Mouse (Mus musculus) kidney, embryonic 14.5 days (tissue): ENCODE results near the gene Lcmt1. TPM values are rescaled to one million over a fixed set of nuclear protein-coding genes. Genes with fewer than 3 reads are reported as not detected.
A peak's percentile ranks its signal among the peaks of the same experiment; 100 is the strongest.

ENCODE experiments used
- ATAC-seq: fragments of 200-750 bp; cut with Nextera tagmentation; 2 replicates; pipeline ENCODE4 v1.8.0; 2017; ENCODE audit warnings: moderate number of reproducible peaks, mild to moderate bottlenecking, moderate TSS enrichment, moderate library complexity; ENCODE audit not compliant: low FRiP score, low TSS enrichment
- H3K27ac ChIP-seq: fragments of 300-500 bp; sonication (generic); 2 replicates; pipeline ENCODE4 v1.5.1; 2014; ENCODE audit warnings: low read depth, mild to moderate bottlenecking, low read length, moderate library complexity, mixed read lengths
- H3K27me3 ChIP-seq: fragments of 300-500 bp; sonication (generic); 2 replicates; pipeline ENCODE4 v1.6.1; 2014; ENCODE audit warnings: mild to moderate bottlenecking, low read length; ENCODE audit not compliant: control insufficient read depth, insufficient read depth
- H3K36me3 ChIP-seq: fragments of 300-500 bp; sonication (generic); 2 replicates; pipeline ENCODE4 v1.6.1; 2014; ENCODE audit warnings: low read length, mixed read lengths; ENCODE audit not compliant: control insufficient read depth, insufficient read depth
- H3K4me1 ChIP-seq: fragments of 300-500 bp; sonication (generic); 2 replicates; pipeline ENCODE4 v1.6.1; 2014; ENCODE audit warnings: low read length, mixed read lengths; ENCODE audit not compliant: control insufficient read depth, insufficient read depth
- H3K4me2 ChIP-seq: fragments of 300-500 bp; sonication (generic); replicated peaks from 2 replicates; pipeline ENCODE4 v1.6.1; 2014; ENCODE audit warnings: low read depth, mild to moderate bottlenecking, low read length
- H3K4me3 ChIP-seq: fragments of 300-500 bp; sonication (generic); 2 replicates; pipeline ENCODE4 v1.5.1; 2014; ENCODE audit warnings: mild to moderate bottlenecking, low read length
- H3K9ac ChIP-seq: fragments of 300-500 bp; sonication (generic); 2 replicates; pipeline ENCODE4 v1.6.1; 2014; ENCODE audit warnings: low read depth, mild to moderate bottlenecking, low read length, moderate library complexity
- H3K9me3 ChIP-seq: fragments of 300-500 bp; sonication (generic); 2 replicates; pipeline ENCODE4 v1.6.1; 2016; ENCODE audit warnings: low read length; ENCODE audit not compliant: control insufficient read depth
- WGBS: fragments of 180-500 bp; shearing (Covaris S2); extraction: QIAGEN DNeasy Blood & Tissue Kit; methylation state at CpG from one replicate; pipeline ENCODE4 v1.1.7; 2014; 5-methylcytosine and 5-hydroxymethylcytosine counted together
- polyA plus RNA-seq: library from polyadenylated mRNA; unstranded; fragments of >200 nt; fragmentation: Nextera tagmentation; extraction: Ambion mirVana; gene quantifications from 2 replicates; pipeline ENCODE4 v1.2.1, GENCODE M21; 2014

The Lcmt1 gene
- polyA plus RNA-seq, result 61.3 and 66.4 TPM in 2 replicates

DNA sequence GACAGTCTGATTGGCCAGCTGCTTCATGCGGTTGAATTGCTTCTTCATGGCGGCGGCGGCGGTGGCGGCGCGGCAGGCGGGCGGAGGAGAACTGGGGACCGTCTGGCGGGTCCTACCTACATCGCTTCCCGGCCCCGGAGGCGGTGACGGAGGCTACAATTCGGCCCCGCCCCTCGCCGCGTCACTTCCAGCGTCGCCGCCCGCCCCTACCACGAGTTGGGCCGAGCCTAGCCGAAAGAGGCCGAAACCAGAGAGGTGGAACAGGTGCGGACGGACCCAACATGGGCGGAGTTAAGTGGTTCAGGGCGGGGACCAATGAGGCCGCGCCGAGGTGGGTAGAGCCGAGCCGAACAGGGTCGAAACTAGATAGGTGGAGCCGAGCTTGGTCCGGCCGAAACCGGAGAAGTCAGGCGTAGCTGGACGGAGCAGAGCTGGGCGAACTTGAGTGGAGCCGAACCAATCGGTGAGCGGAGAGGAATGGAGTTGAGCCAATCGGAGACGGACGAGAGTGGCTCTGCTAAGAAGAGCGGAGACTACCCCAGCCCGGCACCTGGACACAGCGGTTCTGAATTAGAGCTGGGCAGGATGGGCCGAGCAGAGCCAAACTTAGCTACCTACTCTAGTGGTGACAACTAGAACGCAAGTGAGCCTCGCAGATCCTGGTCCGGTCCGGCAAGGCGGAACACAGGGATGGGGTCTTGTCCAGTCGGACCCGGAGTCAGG is at the start of gene Lcmt1, which contains the start of gene Arhgap17:
Gene Lcmt1 (plus strand): TSS at position 26 of the 723 bp plus-strand sequence.
Gene Arhgap17 (minus strand): TSS at position 157 of the 723 bp plus-strand sequence.
- H3K9ac ChIP-seq, result peak within 1 kb of the TSS; percentile 89
- WGBS, result under 1% methylated on average over 56 of the region's 64 CpGs
- peak within 1 kb of the TSS; percentile 80 for H3K4me3 ChIP-seq
- peaks cover 16% of the 10 kb centered on the region for H3K4me1 ChIP-seq
- no peaks in the 10 kb centered on the region for H3K27me3 ChIP-seq
- no peaks in the 10 kb centered on the region for H3K9me3 ChIP-seq
- peak within 1 kb of the TSS; percentile 43 for H3K27ac ChIP-seq
- no peaks in the 10 kb centered on the region for H3K36me3 ChIP-seq
- peak; percentile 98 for ATAC-seq
- peak within 1 kb of the TSS; percentile 55 for H3K4me2 ChIP-seq

- WGBS, result 84% methylated on average over 13 of the region's 13 CpGs
- H3K36me3 ChIP-seq, result peaks cover 64% of the 10 kb centered on the region
- no peaks in the 10 kb centered on the region for H3K4me1 ChIP-seq
- H3K4me2 ChIP-seq, result no peak overlapping the region
- ATAC-seq, result no peak
- no peak overlapping the region for H3K4me3 ChIP-seq
- no peaks in the 10 kb centered on the region for H3K27me3 ChIP-seq
- no peak overlapping the region for H3K9ac ChIP-seq
- no peaks in the 10 kb centered on the region for H3K9me3 ChIP-seq
- no peak overlapping the region for H3K27ac ChIP-seq
Observed at GRCm38 (mm10) chr7:123322452-123323121, 47.0 kb upstream of the Lcmt1 start.

DNA sequence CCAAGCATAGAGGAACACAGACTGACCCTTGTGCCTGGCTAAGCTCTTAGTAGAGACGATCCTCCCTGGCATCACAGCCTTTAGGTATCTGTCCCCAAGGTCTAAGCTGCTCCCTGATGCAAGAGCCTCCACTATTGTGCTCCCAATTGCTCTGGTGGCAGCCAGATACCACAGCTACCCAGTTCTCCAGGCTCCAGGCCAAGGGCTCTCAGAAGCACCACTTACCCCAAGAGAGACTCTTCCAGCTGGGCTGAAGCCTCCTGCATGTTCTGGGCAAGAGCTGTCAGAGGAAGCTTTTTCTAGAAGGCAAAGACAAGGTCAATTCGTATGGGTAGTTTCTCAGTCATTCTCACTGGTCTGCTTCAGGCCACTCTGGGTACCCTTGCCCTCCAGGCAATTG is 46.2 kb upstream of the Lcmt1 start:
- Histone ChIP-seq H3K4me3 (no peak overlapping the region), H3K9me3 (no peaks in the 10 kb centered on the region), H3K27ac (no peak overlapping the region), H3K4me2 (no peak overlapping the region), H3K36me3 (peaks cover 65% of the 10 kb centered on the region), H3K9ac (no peak overlapping the region), H3K27me3 (no peaks in the 10 kb centered on the region), H3K4me1 (no peaks in the 10 kb centered on the region)
- no peak for ATAC-seq
- 94% methylated on average over 2 of the region's 2 CpGs for WGBS

DNA sequence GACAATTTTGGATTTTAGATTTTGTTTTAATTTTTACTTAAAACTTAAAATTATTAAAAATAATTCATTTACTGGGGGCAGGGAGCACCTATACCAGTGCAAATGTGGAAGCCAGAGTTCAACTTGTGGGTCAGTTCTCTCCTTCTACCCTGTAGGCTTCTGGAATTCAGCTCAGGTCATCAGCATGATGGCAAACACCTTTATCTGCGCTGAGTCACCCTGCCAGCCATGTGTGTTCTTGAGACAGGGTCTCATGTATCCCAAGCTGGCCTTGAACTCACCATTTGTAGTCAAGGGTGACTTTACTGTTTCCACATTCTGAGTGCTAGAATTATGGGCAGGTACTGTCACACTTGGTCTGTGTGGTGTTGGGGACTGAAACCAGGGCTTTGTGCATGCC is 45.5 kb upstream of the Lcmt1 start:
- Histone ChIP-seq H3K27me3 (no peaks in the 10 kb centered on the region), H3K36me3 (peaks cover 63% of the 10 kb centered on the region), H3K9me3 (no peaks in the 10 kb centered on the region), H3K4me2 (no peak overlapping the region), H3K27ac (no peak overlapping the region), H3K9ac (no peak overlapping the region), H3K4me3 (no peak overlapping the region), H3K4me1 (no peaks in the 10 kb centered on the region)
- ATAC-seq, result no peak
- 95% methylated on average over 1 of the region's 1 CpGs for WGBS

GRCm38 (mm10) chr7:123326062-123326461 is 43.5 kb upstream of the Lcmt1 start:
- H3K4me3 ChIP-seq, result no peak overlapping the region
- no peak overlapping the region for H3K27ac ChIP-seq
- H3K27me3 ChIP-seq, result no peaks in the 10 kb centered on the region
- no peak overlapping the region for H3K9ac ChIP-seq
- 96% methylated on average over 5 of the region's 5 CpGs for WGBS
- H3K4me1 ChIP-seq, result no peaks in the 10 kb centered on the region
- H3K36me3 ChIP-seq, result peaks cover 48% of the 10 kb centered on the region
- no peaks in the 10 kb centered on the region for H3K9me3 ChIP-seq
- H3K4me2 ChIP-seq, result no peak overlapping the region
- no peak for ATAC-seq

DNA sequence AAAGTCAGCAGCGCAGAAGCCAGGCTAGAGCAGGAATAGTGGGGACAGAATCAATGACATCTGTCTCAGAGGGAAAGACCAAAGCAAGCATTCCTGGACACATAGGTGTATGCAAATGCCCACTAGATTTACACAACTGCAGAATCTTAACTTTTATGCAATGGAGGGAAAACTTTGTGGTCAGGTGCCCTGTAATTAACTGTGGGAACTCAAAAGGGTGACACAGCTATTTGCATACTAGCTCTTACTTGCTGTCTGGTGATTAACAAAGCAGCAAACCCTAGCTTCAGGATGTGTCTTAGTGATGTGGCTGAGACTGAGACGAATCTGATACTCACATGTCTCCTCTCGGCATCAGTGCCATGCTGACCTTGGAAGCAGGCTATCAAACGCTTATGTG is 42.7 kb upstream of the Lcmt1 start:
- ATAC-seq, result no peak
- 75% methylated on average over 4 of the region's 4 CpGs for WGBS
- no peak overlapping the region for H3K4me2 ChIP-seq

GRCm38 (mm10) chr7:123327909-123328308 is 41.7 kb upstream of the Lcmt1 start:
- Histone ChIP-seq H3K4me3 (no peak overlapping the region), H3K27ac (no peak overlapping the region), H3K27me3 (no peaks in the 10 kb centered on the region), H3K4me2 (no peak overlapping the region), H3K4me1 (no peaks in the 10 kb centered on the region), H3K9me3 (no peaks in the 10 kb centered on the region), H3K9ac (no peak overlapping the region), H3K36me3 (peaks cover 34% of the 10 kb centered on the region)
- no peak for ATAC-seq
- 76% methylated on average over 4 of the region's 4 CpGs for WGBS

More for the DNA sequence above, 42.7 kb upstream of the Lcmt1 start:
- no peaks in the 10 kb centered on the region for H3K27me3 ChIP-seq
- no peaks in the 10 kb centered on the region for H3K9me3 ChIP-seq
- H3K4me3 ChIP-seq, result no peak overlapping the region
- no peak overlapping the region for H3K27ac ChIP-seq
- no peaks in the 10 kb centered on the region for H3K4me1 ChIP-seq
- H3K9ac ChIP-seq, result no peak overlapping the region
- H3K36me3 ChIP-seq, result peaks cover 40% of the 10 kb centered on the region

DNA sequence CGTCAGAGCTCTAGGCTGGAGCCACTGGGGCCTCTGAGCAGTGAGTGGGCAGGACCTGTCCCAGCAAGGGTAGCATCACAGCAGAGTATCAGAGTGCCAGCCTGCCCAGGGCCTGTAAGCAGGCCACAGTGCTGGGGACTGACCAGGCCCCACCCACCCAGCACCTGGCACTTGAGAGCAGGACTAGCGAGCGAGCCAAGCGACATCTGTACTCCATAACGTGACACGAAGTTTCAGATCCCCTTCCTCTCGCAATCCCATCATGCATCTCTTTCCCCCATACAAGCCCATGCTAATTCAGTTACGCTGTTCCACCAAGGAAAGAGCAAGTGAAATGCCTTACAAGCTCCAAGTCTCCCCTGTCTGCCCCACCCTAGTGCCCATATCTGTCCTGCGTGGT is 39.1 kb upstream of the Lcmt1 start:
- no peak overlapping the region for H3K4me2 ChIP-seq
- no peak overlapping the region for H3K27ac ChIP-seq
- ATAC-seq, result no peak
- no peaks in the 10 kb centered on the region for H3K27me3 ChIP-seq
- no peak overlapping the region for H3K4me3 ChIP-seq
- 90% methylated on average over 9 of the region's 9 CpGs for WGBS
- no peaks in the 10 kb centered on the region for H3K4me1 ChIP-seq
- no peak overlapping the region for H3K9ac ChIP-seq
- H3K9me3 ChIP-seq, result no peaks in the 10 kb centered on the region
- H3K36me3 ChIP-seq, result peaks cover 22% of the 10 kb centered on the region

GRCm38 (mm10) chr7:123336322-123336721 is 33.3 kb upstream of the Lcmt1 start:
- H3K36me3 ChIP-seq, result no peaks in the 10 kb centered on the region
- ATAC-seq, result no peak
- no peak overlapping the region for H3K4me3 ChIP-seq
- H3K4me2 ChIP-seq, result no peak overlapping the region
- H3K9me3 ChIP-seq, result no peaks in the 10 kb centered on the region
- no peaks in the 10 kb centered on the region for H3K27me3 ChIP-seq
- H3K4me1 ChIP-seq, result 0 out of 2 replicates have a peak, but pooled peaks cover 6% of the 10 kb centered on the region
- 74% methylated on average over 1 of the region's 1 CpGs for WGBS
- H3K27ac ChIP-seq, result peak overlapping the region; percentile 67; the same call in 1 of the 2 replicates
- 0 out of 2 replicates have a peak overlapping the region, but pooled peaks have one; percentile 4 for H3K9ac ChIP-seq
